Mouse (Mus musculus) stomach, embryonic 16.5 days (tissue): ENCODE results near the gene Lclat1. TPM values are rescaled to one million over a fixed set of nuclear protein-coding genes. Genes with fewer than 3 reads are reported as not detected.

Source experiments
- ATAC-seq: fragments of 200-750 bp; cut with Nextera tagmentation; 2 replicates; pipeline ENCODE4 v1.8.0; 2017; ENCODE audit warnings: moderate number of reproducible peaks, moderate TSS enrichment; ENCODE audit not compliant: insufficient read depth, low FRiP score
- H3K27ac ChIP-seq: fragments of 300-500 bp; sonication (generic); 2 replicates; pipeline ENCODE4 v1.5.1; 2014; ENCODE audit warnings: low read length
- H3K27me3 ChIP-seq: fragments of 300-500 bp; sonication (generic); 2 replicates; pipeline ENCODE4 v1.6.1; 2014; ENCODE audit warnings: low read length, control low read depth, mixed read lengths; ENCODE audit not compliant: control insufficient read depth, insufficient read depth
- H3K36me3 ChIP-seq: fragments of 300-500 bp; sonication (generic); 2 replicates; pipeline ENCODE4 v1.6.1; 2014; ENCODE audit warnings: low read length; ENCODE audit not compliant: control insufficient read depth, insufficient read depth
- H3K4me1 ChIP-seq: fragments of 300-500 bp; sonication (generic); 2 replicates; pipeline ENCODE4 v1.6.1; 2014; ENCODE audit warnings: low read length, control low read depth, mixed read lengths; ENCODE audit not compliant: control insufficient read depth, insufficient read depth
- H3K4me2 ChIP-seq: fragments of 300-500 bp; sonication (generic); 2 replicates; pipeline ENCODE4 v1.6.1; 2014; ENCODE audit warnings: low read depth, low read length, mixed read lengths
- H3K4me3 ChIP-seq: fragments of 300-500 bp; sonication (generic); replicated peaks from 2 replicates; pipeline ENCODE4 v1.5.1; 2014; ENCODE audit warnings: mild to moderate bottlenecking, low read length
- H3K9ac ChIP-seq: fragments of 300-500 bp; sonication (generic); 2 replicates; pipeline ENCODE4 v1.6.1; 2014; ENCODE audit warnings: low read length
- H3K9me3 ChIP-seq: fragments of 300-500 bp; sonication (generic); replicated peaks from 2 replicates; pipeline ENCODE4 v1.6.1; 2016; ENCODE audit warnings: low read length, control low read depth; ENCODE audit not compliant: control insufficient read depth
- WGBS: fragments of 180-500 bp; shearing (Covaris S2); extraction: QIAGEN DNeasy Blood & Tissue Kit; methylation state at CpG from one replicate; pipeline ENCODE4 v1.1.7; 2014; 5-methylcytosine and 5-hydroxymethylcytosine counted together
- polyA plus RNA-seq: library from polyadenylated mRNA; unstranded; fragments of >200 nt; fragmentation: Nextera tagmentation; extraction: Ambion mirVana; gene quantifications from 2 replicates; pipeline ENCODE4 v1.2.1, GENCODE M21; 2015

Lclat1 gene
- polyA plus RNA-seq, 1 experiment from 2014 or later = 14.5 TPM

GRCm38 (mm10) chr17:73231337-73231736 is 123.6 kb downstream of the Lclat1 start:
- no peak overlapping the region for H3K4me3 ChIP-seq
- 91% methylated on average over 1 of the region's 1 CpGs for WGBS
- no peak overlapping the region for H3K27ac ChIP-seq
- no peaks in the 10 kb centered on the region for H3K9me3 ChIP-seq
- H3K4me1 ChIP-seq = no peaks in the 10 kb centered on the region
- H3K9ac ChIP-seq = no peak overlapping the region
- no peaks in the 10 kb centered on the region for H3K27me3 ChIP-seq
- no peak for ATAC-seq
- no peaks in the 10 kb centered on the region; the same call in 1 of the 2 replicates for H3K36me3 ChIP-seq
- no peak overlapping the region for H3K4me2 ChIP-seq

GRCm38 (mm10) chr17:73232593-73232992 is 124.8 kb downstream of the Lclat1 start:
- 90% methylated on average over 2 of the region's 2 CpGs for WGBS

DNA sequence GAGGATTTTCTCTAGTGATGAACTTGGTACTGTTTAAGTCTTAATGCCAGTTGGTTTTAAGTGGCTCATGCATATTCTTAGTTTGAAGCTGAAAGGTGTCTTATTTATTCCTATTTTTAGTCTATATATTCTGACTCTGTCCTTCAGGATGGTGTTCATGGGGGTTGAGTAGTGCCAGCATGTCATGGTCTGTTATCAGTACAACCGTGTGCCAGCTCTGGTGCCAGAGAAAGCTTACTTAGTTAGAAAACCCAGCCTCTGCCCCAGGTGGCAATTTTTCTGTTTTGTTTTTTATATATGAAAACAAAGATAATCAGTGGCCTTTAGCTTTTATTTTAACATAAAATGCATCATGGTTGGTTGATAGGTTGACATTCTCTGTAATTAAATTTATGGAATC is 126.2 kb downstream of the Lclat1 start:
- Histone ChIP-seq H3K27ac (no peak overlapping the region), H3K4me3 (no peak overlapping the region), H3K9me3 (no peaks in the 10 kb centered on the region), H3K27me3 (no peaks in the 10 kb centered on the region), H3K4me1 (no peaks in the 10 kb centered on the region), H3K9ac (no peak overlapping the region), H3K4me2 (no peak overlapping the region), H3K36me3 (no peaks in the 10 kb centered on the region)
- ATAC-seq = no peak
- 85% methylated on average over 1 of the region's 1 CpGs for WGBS

More at GRCm38 (mm10) chr17:73232593-73232992, 124.8 kb downstream of the Lclat1 start:
- H3K36me3 ChIP-seq = no peaks in the 10 kb centered on the region
- ATAC-seq = no peak
- H3K9me3 ChIP-seq = no peaks in the 10 kb centered on the region
- no peak overlapping the region for H3K4me2 ChIP-seq
- no peak overlapping the region for H3K27ac ChIP-seq
- H3K4me1 ChIP-seq = no peaks in the 10 kb centered on the region
- no peak overlapping the region for H3K4me3 ChIP-seq
- no peaks in the 10 kb centered on the region for H3K27me3 ChIP-seq
- no peak overlapping the region for H3K9ac ChIP-seq

DNA sequence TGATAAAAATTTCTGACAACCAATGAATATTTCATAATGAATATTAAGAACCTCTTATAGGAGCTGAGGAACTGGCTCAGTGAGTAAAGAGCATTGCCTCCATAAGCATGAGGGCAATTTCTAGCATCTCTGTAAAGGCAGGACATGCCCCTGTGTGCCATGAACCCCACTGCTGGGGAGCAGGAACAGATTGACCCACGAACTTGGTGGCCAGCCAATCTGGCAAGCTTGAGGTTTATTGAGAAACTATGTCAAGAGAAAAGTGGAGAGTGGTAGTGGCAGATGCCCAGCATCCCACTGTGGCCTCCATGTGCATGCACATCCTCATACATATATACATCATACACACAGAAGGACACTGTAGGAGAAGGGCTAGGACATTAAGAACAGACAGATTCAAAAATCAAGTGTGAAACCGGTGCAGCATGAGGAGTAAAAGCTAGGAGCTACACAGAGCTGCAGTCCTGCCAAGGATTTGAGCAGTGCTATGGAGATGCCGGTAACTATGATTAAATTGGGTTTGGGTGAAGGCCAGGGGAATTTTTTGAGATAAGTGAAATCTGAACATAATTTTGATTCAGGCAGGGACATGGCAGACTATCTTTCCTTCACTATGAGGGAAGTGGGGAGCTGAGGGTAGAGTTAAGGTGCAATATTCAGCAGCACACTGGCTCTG is 129.5 kb downstream of the Lclat1 start:
- Histone ChIP-seq H3K27me3 (no peaks in the 10 kb centered on the region), H3K36me3 (no peaks in the 10 kb centered on the region), H3K4me1 (no peaks in the 10 kb centered on the region), H3K4me2 (no peak overlapping the region), H3K4me3 (no peak overlapping the region), H3K27ac (no peak overlapping the region), H3K9ac (no peak overlapping the region), H3K9me3 (no peaks in the 10 kb centered on the region)
- no peak for ATAC-seq
- 69% methylated on average over 3 of the region's 3 CpGs for WGBS

GRCm38 (mm10) chr17:73238501-73238900 is 130.7 kb downstream of the Lclat1 start:
- Histone ChIP-seq H3K4me2 (no peak overlapping the region), H3K36me3 (no peaks in the 10 kb centered on the region), H3K9me3 (no peaks in the 10 kb centered on the region), H3K27me3 (no peaks in the 10 kb centered on the region), H3K4me3 (no peak overlapping the region), H3K4me1 (no peaks in the 10 kb centered on the region), H3K9ac (no peak overlapping the region), H3K27ac (no peak overlapping the region)
- ATAC-seq = no peak
- WGBS = 75% methylated on average over 5 of the region's 5 CpGs

DNA sequence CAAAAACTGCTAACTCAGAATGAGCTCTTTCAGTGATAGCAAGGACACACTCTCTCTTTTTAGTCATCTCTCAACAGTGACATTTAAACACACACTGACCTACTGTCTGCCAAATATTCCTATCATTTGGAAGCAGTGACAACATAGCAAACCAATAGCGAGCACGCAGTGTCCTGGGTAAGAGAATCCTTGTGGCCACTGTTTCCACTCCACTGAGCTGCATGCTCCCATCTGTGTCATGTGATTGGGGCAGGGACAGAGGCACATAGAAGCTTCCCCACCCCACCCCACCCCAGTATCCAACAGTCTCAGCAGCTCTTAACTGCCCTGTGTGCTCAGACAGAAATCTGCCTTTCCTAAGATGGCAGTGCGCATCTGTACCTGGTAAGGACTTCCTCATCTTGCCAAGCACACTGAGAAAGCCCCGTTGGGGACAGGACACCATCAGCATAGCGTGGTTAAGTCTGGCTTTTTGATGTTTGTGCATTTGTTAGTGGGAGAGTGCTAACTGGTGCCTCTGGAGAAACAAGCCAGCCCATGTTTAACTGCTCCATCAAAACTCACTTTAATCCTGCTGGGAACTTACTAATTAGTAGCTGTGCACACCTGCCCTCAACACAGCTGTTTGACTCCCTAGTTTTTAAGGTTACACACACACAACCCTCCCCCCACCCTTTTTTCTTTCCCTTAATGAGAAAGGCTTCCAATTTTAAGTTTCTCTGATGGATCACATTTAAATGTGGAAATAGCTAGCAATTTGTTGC is 133.5 kb downstream of the Lclat1 start:
- Histone ChIP-seq H3K27me3 (no peaks in the 10 kb centered on the region), H3K4me1 (no peaks in the 10 kb centered on the region), H3K9ac (no peak overlapping the region), H3K36me3 (no peaks in the 10 kb centered on the region), H3K9me3 (no peaks in the 10 kb centered on the region), H3K4me2 (no peak overlapping the region), H3K27ac (no peak overlapping the region), H3K4me3 (no peak overlapping the region)
- ATAC-seq = no peak
- 81% methylated on average over 5 of the region's 5 CpGs for WGBS

- H3K27ac ChIP-seq = no peak overlapping the region
These were observed 135.9 kb downstream of the Lclat1 start for GRCm38 (mm10) chr17:73243676-73244075.

GRCm38 (mm10) chr17:73244596-73244995 is 136.8 kb downstream of the Lclat1 start:
- Histone ChIP-seq H3K27ac (no peak overlapping the region), H3K4me2 (no peak overlapping the region), H3K4me1 (no peaks in the 10 kb centered on the region), H3K36me3 (no peaks in the 10 kb centered on the region), H3K4me3 (no peak overlapping the region), H3K27me3 (no peaks in the 10 kb centered on the region), H3K9me3 (no peaks in the 10 kb centered on the region), H3K9ac (no peak overlapping the region)
- ATAC-seq = no peak; the same call in 1 of the 2 replicates
- 82% methylated on average over 3 of the region's 3 CpGs for WGBS

More at GRCm38 (mm10) chr17:73243676-73244075, 135.9 kb downstream of the Lclat1 start:
- H3K4me2 ChIP-seq = no peak overlapping the region
- no peak for ATAC-seq
- WGBS = 89% methylated on average over 6 of the region's 6 CpGs
- H3K9ac ChIP-seq = no peak overlapping the region
- H3K4me1 ChIP-seq = no peaks in the 10 kb centered on the region
- no peaks in the 10 kb centered on the region for H3K9me3 ChIP-seq
- H3K36me3 ChIP-seq = no peaks in the 10 kb centered on the region
- H3K4me3 ChIP-seq = no peak overlapping the region
- no peaks in the 10 kb centered on the region for H3K27me3 ChIP-seq

DNA sequence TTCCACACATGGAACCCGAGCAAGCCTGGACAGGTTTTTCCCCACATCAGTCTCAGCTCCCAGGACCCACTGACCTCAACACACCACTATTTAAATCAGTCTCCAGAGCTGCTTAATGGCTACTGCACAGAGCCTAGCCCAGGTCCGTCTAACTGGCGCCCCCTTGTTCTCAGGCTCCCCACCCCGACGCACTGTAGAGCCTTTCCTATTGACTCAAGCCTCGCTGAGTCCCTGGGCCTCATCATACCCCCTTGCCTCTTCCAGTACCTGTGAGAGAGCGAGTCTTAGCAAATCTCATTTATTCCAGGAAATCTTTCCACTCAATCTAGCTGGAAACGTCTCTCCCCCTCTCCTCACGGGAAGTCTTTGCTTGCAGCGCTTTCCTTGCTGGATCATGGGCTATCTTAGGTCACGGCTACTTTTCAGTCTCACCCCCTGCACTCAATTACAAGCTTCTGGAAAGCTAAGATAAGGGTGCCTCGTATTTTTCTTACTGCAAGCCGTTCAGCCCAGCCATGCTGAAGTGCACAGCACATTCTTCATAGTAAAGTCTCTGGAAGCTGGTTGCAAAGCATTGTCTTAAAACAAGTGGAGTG is 137.4 kb downstream of the Lclat1 start:
- Histone ChIP-seq H3K27ac (no peak overlapping the region), H3K9ac (no peak overlapping the region), H3K4me1 (no peaks in the 10 kb centered on the region), H3K36me3 (no peaks in the 10 kb centered on the region), H3K4me3 (no peak overlapping the region), H3K9me3 (no peaks in the 10 kb centered on the region), H3K4me2 (no peak overlapping the region), H3K27me3 (no peaks in the 10 kb centered on the region)
- WGBS = 62% methylated on average over 13 of the region's 13 CpGs
- ATAC-seq = no peak
